Mouse (Mus musculus) liver, embryonic 13.5 days (tissue): ENCODE measurements around the gene Olfr518. TPM values are rescaled to one million over a fixed set of nuclear protein-coding genes. Genes with fewer than 3 reads are reported as not detected.

Source experiments
- ATAC-seq: fragments of 200-750 bp; cut with Nextera tagmentation; 2 replicates; pipeline ENCODE4 v1.8.0; 2017; ENCODE audit warnings: low read depth, mild to moderate bottlenecking, moderate number of reproducible peaks, moderate library complexity
- DNase-seq: peaks from one replicate; pipeline ENCODE4 v3.0.0; 2022
- H3K27ac ChIP-seq: fragments of 300-500 bp; sonication (generic); 2 replicates; pipeline ENCODE4 v1.5.1; 2015; ENCODE audit warnings: moderate library complexity, mild to moderate bottlenecking, inconsistent platforms
- H3K27me3 ChIP-seq: fragments of 300-500 bp; sonication (generic); 2 replicates; pipeline ENCODE4 v1.6.1; 2015; ENCODE audit warnings: mild to moderate bottlenecking, inconsistent platforms
- H3K36me3 ChIP-seq: fragments of 300-500 bp; sonication (generic); 2 replicates; pipeline ENCODE4 v1.6.1; 2015; ENCODE audit warnings: mild to moderate bottlenecking, inconsistent platforms
- H3K4me1 ChIP-seq: fragments of 300-500 bp; sonication (generic); replicated peaks from 2 replicates; pipeline ENCODE4 v1.6.1; 2015; ENCODE audit warnings: inconsistent platforms
- H3K4me2 ChIP-seq: fragments of 300-500 bp; sonication (generic); 2 replicates; pipeline ENCODE4 v1.6.1; 2015; ENCODE audit warnings: inconsistent platforms, mild to moderate bottlenecking, moderate library complexity
- H3K4me3 ChIP-seq: fragments of 300-500 bp; sonication (generic); replicated peaks from 2 replicates; pipeline ENCODE4 v1.5.1; 2015; ENCODE audit warnings: mild to moderate bottlenecking, inconsistent platforms
- H3K9ac ChIP-seq: fragments of 300-500 bp; sonication (generic); 2 replicates; pipeline ENCODE4 v1.6.1; 2015; ENCODE audit warnings: mild to moderate bottlenecking, inconsistent platforms
- H3K9me3 ChIP-seq: fragments of 300-500 bp; sonication (generic); replicated peaks from 2 replicates; pipeline ENCODE4 v1.6.1; 2016; ENCODE audit warnings: inconsistent platforms
- WGBS: fragments of 180-500 bp; shearing (Covaris S2); methylation state at CpG from one replicate; pipeline ENCODE4 v1.1.7; 2015; ENCODE audit not compliant: insufficient replicate concordance; 5-methylcytosine and 5-hydroxymethylcytosine counted together
- polyA plus RNA-seq: library from polyadenylated mRNA; unstranded; fragments of >200 nt; fragmentation: Nextera tagmentation; extraction: Ambion mirVana; gene quantifications from 2 replicates; pipeline ENCODE4 v1.2.1, GENCODE M21; 2015

The Olfr518 gene
- polyA plus RNA-seq, result not detected in 2 replicates

DNA sequence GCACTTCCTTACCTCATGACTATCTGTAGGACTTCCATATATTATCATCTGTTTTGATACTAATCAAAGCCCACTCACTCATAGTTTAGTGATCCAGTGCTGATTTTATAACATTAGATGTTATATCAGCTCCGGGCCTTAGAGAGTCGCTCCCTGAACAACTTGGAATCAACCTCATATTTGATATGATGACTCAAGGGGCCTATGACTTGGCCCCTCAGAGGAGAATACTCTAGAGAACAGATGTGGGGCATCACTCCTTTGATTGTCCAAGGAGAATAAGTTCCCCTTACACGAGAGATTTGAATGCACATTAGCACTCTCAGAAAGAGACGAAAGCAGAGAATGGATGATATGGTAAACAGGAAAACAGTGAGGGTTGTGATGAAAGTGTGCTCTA is at the start of gene Olfr518:
Gene Olfr518 (minus strand): TSS at position 101 of the 400 bp plus-strand sequence.
- no peak within 1 kb of the TSS for H3K27ac ChIP-seq
- H3K4me2 ChIP-seq, result no peak within 1 kb of the TSS
- DNase-seq (no peak), ATAC-seq (no peak)
- no peaks in the 10 kb centered on the region for H3K9me3 ChIP-seq
- H3K27me3 ChIP-seq, result no peaks in the 10 kb centered on the region
- H3K4me1 ChIP-seq, result no peaks in the 10 kb centered on the region
- H3K36me3 ChIP-seq, result no peaks in the 10 kb centered on the region
- H3K9ac ChIP-seq, result no peak within 1 kb of the TSS
- H3K4me3 ChIP-seq, result no peak within 1 kb of the TSS
- WGBS, result 68% methylated on average over 4 of the region's 4 CpGs

DNA sequence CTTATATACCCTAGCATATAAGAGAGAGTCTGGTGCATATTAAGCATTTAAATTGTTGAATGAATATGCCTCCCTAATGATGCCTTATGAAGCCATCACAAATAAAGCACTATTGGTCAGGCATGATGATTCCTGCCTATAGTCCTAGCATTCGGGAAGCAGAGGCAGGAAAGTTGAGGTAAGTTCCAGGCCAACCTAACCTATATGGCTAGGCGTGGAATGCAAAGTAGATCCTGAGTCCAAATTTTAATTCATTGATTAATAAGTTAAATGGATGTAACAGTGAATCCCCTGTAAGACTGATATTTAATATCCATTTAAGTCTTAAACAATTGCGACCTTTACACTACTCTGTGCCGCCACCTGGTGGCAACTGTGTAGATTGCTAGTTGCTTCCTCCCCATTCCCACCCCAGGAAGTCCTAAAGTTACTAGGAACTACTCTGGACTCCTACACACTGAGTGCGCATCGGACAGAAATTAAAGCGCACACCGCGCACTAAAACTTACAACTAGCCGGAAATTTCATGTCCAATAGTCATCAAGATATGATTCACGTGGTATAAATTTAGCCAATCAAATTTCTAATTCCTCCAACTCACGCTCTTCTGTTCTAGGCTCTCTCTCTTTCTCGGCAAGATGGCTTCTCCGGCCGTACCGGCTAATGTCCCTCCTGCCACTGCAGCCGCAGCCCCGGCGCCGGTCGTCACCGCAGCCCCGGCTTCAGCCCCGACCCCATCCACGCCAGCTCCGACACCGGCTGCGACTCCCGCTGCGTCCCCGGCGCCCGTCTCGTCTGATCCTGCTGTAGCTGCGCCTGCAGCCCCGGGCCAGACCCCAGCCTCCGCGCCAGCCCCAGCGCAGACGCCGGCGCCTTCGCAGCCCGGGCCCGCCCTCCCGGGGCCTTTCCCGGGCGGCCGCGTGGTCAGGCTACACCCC is 49.3 kb upstream of the Olfr518 start, which contains the start of gene Eif3f:
Gene Eif3f (plus strand): TSS at position 624 of the 938 bp plus-strand sequence.
- H3K9me3 ChIP-seq, result no peaks in the 10 kb centered on the region
- H3K36me3 ChIP-seq, result peaks cover 34% of the 10 kb centered on the region
- DNase-seq, result peak; percentile 91
- no peaks in the 10 kb centered on the region for H3K27me3 ChIP-seq
- peak within 1 kb of the TSS; percentile 76 for H3K27ac ChIP-seq
- peak within 1 kb of the TSS; percentile 84 for H3K4me3 ChIP-seq
- 2% methylated on average over 50 of the region's 50 CpGs for WGBS
- H3K9ac ChIP-seq, result peak within 1 kb of the TSS; percentile 89
- peaks cover 23% of the 10 kb centered on the region for H3K4me1 ChIP-seq
- peak within 1 kb of the TSS; percentile 87 for H3K4me2 ChIP-seq
- ATAC-seq, result peak; percentile 95

- Histone ChIP-seq H3K4me1 (peaks cover 3% of the 10 kb centered on the region; the same call in 1 of the 2 replicates), H3K36me3 (no peaks in the 10 kb centered on the region), H3K27me3 (no peaks in the 10 kb centered on the region), H3K9ac (no peak within 1 kb of the TSS), H3K4me2 (no peak within 1 kb of the TSS), H3K9me3 (no peaks in the 10 kb centered on the region; the same call in 1 of the 2 replicates), H3K27ac (no peak within 1 kb of the TSS), H3K4me3 (no peak within 1 kb of the TSS)
- 41% methylated on average over 6 of the region's 6 CpGs for WGBS
- DNase-seq (no peak), ATAC-seq (no peak)
These were observed 45.1 kb upstream of the Olfr518 start, which contains the start of gene Nlrp10 for GRCm38 (mm10) chr7:108929726-108930393. TSS of gene Nlrp10 (minus strand) at chr7:108930178.

DNA sequence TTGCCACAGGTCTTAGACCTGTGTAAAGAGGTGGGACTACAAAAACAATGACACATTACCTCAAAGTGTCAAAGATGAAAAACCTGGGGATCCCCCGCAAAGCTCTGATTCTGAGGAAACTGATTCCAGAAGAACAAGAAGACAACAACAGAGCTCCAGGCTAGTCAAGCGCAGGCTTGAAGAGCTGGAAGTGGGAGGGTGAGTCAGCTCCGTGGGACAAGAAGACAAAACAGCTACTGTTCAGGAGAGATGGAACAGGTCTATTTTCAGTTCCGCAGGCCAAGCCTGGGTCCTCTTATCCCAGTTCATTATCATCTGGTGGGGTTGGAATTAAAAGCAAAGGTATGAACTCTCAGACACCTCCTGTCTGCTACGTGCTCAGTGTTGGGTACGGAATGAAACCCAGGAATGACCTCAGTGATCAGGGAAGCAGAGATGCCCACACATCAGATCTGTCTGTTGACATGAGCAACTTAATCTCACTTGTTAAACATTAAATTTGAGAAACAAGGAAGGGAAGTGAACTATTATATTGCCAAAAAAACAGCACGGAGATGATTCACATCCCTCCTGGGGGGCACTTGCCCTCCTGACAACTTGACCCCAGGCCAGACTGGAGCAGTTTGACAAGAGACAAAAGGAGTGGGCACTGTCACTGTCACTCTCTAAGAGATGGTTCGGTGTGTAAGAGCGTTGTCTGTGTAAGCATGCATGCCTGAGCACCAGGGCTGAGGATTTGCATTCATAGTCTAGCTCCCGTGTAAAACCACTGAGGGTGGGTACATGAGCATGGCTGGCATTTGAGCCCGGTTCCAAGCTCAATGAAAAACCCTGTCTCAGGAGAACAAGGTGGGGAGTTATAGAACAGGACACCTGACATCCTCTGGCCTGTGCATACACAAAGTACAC is 43.7 kb upstream of the Olfr518 start:
- H3K4me3 ChIP-seq, result no peak overlapping the region
- H3K27me3 ChIP-seq, result no peaks in the 10 kb centered on the region
- H3K9me3 ChIP-seq, result no peaks in the 10 kb centered on the region; the same call in 1 of the 2 replicates
- H3K4me2 ChIP-seq, result no peak overlapping the region
- no peaks in the 10 kb centered on the region for H3K36me3 ChIP-seq
- no peaks in the 10 kb centered on the region for H3K4me1 ChIP-seq
- no peak overlapping the region for H3K27ac ChIP-seq
- no peak for DNase-seq
- no peak overlapping the region for H3K9ac ChIP-seq
- 65% methylated on average over 11 of the region's 11 CpGs for WGBS
- ATAC-seq, result no peak

DNA sequence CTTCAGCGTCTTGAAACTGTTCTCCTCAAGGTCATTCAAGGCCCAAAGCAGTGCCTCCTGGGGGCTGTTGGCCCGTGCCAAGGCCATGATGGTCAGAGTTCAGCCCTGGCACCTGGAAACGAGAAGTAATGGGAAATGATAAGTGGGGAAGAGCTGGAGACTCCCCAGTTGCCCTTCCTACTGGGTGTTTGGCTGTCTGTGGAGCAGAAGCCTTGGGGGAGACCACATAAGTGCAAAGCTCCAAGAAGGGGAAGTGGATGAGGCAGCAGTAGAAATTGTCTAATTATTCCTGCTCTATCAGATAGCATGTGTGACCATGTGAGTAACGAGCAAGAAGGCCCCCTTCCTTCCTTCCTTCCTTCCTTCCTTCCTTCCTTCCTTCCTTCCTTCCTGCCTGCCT is 42.2 kb upstream of the Olfr518 start:
- H3K27me3 ChIP-seq, result no peaks in the 10 kb centered on the region
- WGBS, result 30% methylated on average over 4 of the region's 4 CpGs
- H3K4me1 ChIP-seq, result no peaks in the 10 kb centered on the region
- no peak overlapping the region for H3K27ac ChIP-seq
- no peaks in the 10 kb centered on the region for H3K36me3 ChIP-seq
- no peak overlapping the region for H3K9ac ChIP-seq
- ATAC-seq (no peak), DNase-seq (no peak)
- H3K9me3 ChIP-seq, result no peaks in the 10 kb centered on the region; the same call in 1 of the 2 replicates
- no peak overlapping the region for H3K4me3 ChIP-seq
- H3K4me2 ChIP-seq, result no peak overlapping the region

DNA sequence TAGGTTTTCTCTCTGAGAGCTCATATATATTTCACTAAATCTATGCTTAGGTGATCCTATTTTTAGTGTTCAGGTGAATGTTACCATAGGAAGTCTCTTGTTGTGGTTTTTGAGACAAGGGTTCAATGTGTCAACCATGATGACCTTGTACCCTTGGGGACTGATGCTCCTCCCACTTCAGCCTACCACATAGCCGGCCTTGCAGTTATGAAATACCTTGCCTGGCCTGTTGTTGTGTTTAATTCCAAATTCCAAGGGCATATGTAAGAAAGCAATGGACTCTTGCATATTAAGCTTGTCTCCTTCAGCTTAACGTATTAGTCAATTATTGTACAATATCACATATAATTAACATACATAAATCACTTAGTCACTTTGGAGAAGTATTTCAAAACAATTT is 19.2 kb upstream of the Olfr518 start:
- H3K4me3 ChIP-seq, result no peak overlapping the region
- H3K27me3 ChIP-seq, result no peaks in the 10 kb centered on the region
- no peaks in the 10 kb centered on the region for H3K36me3 ChIP-seq
- H3K27ac ChIP-seq, result no peak overlapping the region
- no peak overlapping the region for H3K4me2 ChIP-seq
- DNase-seq, result no peak
- H3K9ac ChIP-seq, result no peak overlapping the region
- H3K9me3 ChIP-seq, result 0 out of 2 replicates have a peak, but pooled peaks cover 2% of the 10 kb centered on the region
- ATAC-seq, result no peak
- H3K4me1 ChIP-seq, result no peaks in the 10 kb centered on the region
- 52% methylated on average over 2 of the region's 2 CpGs for WGBS

- WGBS, result 61% methylated on average over 5 of the region's 5 CpGs
- ATAC-seq, result no peak
These were observed 9.5 kb upstream of the Olfr518 start, which contains the start of gene Olfr519 for GRCm38 (mm10) chr7:108894320-108894719. TSS of gene Olfr519 (minus strand) at chr7:108894420.

GRCm38 (mm10) chr7:108872279-108872678 is 12.5 kb downstream of the Olfr518 start, which contains the start of gene Olfr517:
TSS of gene Olfr517 (minus strand) at chr7:108872379.
- no peak for DNase-seq
- H3K27me3 ChIP-seq, result no peaks in the 10 kb centered on the region

More at GRCm38 (mm10) chr7:108894320-108894719, 9.5 kb upstream of the Olfr518 start, which contains the start of gene Olfr519:
- H3K27me3 ChIP-seq, result no peaks in the 10 kb centered on the region
- H3K9ac ChIP-seq, result no peak within 1 kb of the TSS
- no peaks in the 10 kb centered on the region for H3K9me3 ChIP-seq
- H3K4me2 ChIP-seq, result no peak within 1 kb of the TSS
- no peaks in the 10 kb centered on the region for H3K4me1 ChIP-seq
- no peak within 1 kb of the TSS for H3K4me3 ChIP-seq
- DNase-seq, result no peak
- H3K36me3 ChIP-seq, result no peaks in the 10 kb centered on the region
- no peak within 1 kb of the TSS for H3K27ac ChIP-seq

GRCm38 (mm10) chr7:108850429-108850828 is 34.4 kb downstream of the Olfr518 start, which contains the start of gene Olfr516:
TSS of gene Olfr516 (minus strand) at chr7:108850529.
- H3K4me1 ChIP-seq, result no peaks in the 10 kb centered on the region
- H3K27me3 ChIP-seq, result no peaks in the 10 kb centered on the region
- WGBS, result 57% methylated on average over 2 of the region's 2 CpGs
- no peaks in the 10 kb centered on the region for H3K9me3 ChIP-seq
- no peak for DNase-seq
- no peak within 1 kb of the TSS for H3K4me2 ChIP-seq
- no peaks in the 10 kb centered on the region for H3K36me3 ChIP-seq
- H3K27ac ChIP-seq, result no peak within 1 kb of the TSS
- ATAC-seq, result no peak
- H3K4me3 ChIP-seq, result no peak within 1 kb of the TSS
- H3K9ac ChIP-seq, result no peak within 1 kb of the TSS

More at GRCm38 (mm10) chr7:108872279-108872678, 12.5 kb downstream of the Olfr518 start, which contains the start of gene Olfr517:
- Histone ChIP-seq H3K4me1 (no peaks in the 10 kb centered on the region), H3K27ac (no peak within 1 kb of the TSS), H3K4me3 (no peak within 1 kb of the TSS), H3K9me3 (no peaks in the 10 kb centered on the region), H3K9ac (no peak within 1 kb of the TSS), H3K4me2 (no peak within 1 kb of the TSS), H3K36me3 (no peaks in the 10 kb centered on the region)
- 40% methylated on average over 2 of the region's 2 CpGs for WGBS
- no peak for ATAC-seq
